Mouse (Mus musculus) kidney, adult 2 months (tissue): Measurements from ENCODE around the gene Pex3. TPM values are rescaled to one million over a fixed set of nuclear protein-coding genes. Genes with fewer than 3 reads are reported as not detected.

Experiments used
- DNase-seq: peaks from one replicate; pipeline ENCODE4 v3.0.0; 2021
- H3K27ac ChIP-seq: fragments of 200-500 bp; 2 replicates; pipeline ENCODE4 v1.5.1; 2012; ENCODE audit warnings: low read depth, low read length, control low read depth, inconsistent platforms; ENCODE audit not compliant: insufficient read depth
- H3K27me3 ChIP-seq: fragments of 200-500 bp; replicated peaks from 2 replicates; pipeline ENCODE4 v1.6.1; 2012; ENCODE audit warnings: mild to moderate bottlenecking, moderate library complexity, low read length, inconsistent platforms; ENCODE audit not compliant: control insufficient read depth, insufficient read depth
- H3K36me3 ChIP-seq: fragments of 200-500 bp; 2 replicates; pipeline ENCODE4 v1.6.1; 2012; ENCODE audit warnings: mild to moderate bottlenecking, moderate library complexity, low read length, inconsistent platforms; ENCODE audit not compliant: control insufficient read depth, insufficient read depth
- H3K4me1 ChIP-seq: fragments of 200-500 bp; 2 replicates; pipeline ENCODE4 v1.6.1; 2011; ENCODE audit warnings: low read length; ENCODE audit not compliant: control insufficient read depth, insufficient read depth
- H3K4me3 ChIP-seq: fragments of 200-500 bp; 2 replicates; pipeline ENCODE4 v1.5.1; 2011; ENCODE audit warnings: mild to moderate bottlenecking, low read depth, low read length, control low read depth; ENCODE audit not compliant: insufficient read depth
- CTCF ChIP-seq: fragments of 200-500 bp; conservative IDR thresholded peaks from 2 replicates; pipeline ENCODE4 v1.5.1; 2011; ENCODE audit warnings: low read depth, mild to moderate bottlenecking, control low read depth, low read length, moderate library complexity, mixed read lengths; ENCODE audit not compliant: insufficient read depth, insufficient read length
- POLR2A ChIP-seq: fragments of 200-500 bp; IDR thresholded peaks from one replicate; pipeline ENCODE4 v1.6.1; 2011; ENCODE audit warnings: low read depth, low read length, control low read depth
- WGBS: fragments of 180-500 bp; shearing (Covaris S2); methylation state at CpG from one replicate; pipeline ENCODE4 v1.1.7; 2018; 5-methylcytosine and 5-hydroxymethylcytosine counted together
- polyA plus RNA-seq: library from polyadenylated mRNA; depleted of rRNA; stranded (reverse); fragments of >200 nt; gene quantifications from 2 replicates; pipeline ENCODE4 v1.2.3, GENCODE M21; 2012; rRNA removed

Pex3 gene
- 15.6 and 17.3 TPM in 2 replicates for polyA plus RNA-seq

DNA sequence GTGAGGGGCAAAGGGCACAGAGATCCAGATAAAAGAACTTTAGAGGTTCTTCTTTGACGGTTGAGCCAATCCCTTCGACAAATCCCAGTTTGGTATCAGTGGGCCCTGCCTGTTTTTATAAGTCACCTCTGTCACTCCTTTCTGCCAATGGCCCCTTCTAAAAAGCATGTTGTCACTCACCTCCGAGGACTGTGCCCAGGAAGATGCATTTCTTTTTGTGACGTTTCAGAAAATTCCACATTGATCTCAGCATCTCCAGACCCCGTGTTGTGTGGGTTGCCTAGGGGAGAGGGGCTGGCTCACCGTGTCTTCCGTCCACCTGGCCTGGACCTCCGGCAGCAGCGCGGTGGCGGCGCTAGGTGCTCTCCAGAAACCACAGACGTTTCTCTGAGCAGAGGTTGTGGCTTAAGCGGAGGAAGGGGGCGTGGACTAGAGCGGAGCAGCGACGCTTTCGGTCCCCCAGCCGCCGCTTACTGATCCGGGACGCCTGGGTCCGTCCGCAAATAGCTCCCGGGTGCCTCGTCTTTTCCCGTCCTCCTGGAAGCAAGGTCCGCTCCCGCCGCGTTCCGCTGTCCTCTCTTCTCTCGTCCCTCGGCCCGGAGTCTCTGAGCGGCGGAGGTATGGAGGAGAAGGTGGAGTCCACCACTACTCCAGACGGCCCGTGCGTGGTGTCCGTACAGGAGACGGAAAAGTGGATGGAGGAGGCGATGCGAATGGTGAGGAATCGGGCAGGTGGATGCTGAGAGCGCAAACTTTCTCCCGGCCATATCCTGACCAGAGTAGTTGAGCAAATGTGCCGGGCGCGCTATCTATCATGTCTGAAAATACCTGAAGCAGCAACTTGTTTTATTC lies at the start of gene Pex3, which contains the start of gene Adat2:
TSS of gene Pex3 (minus strand) at position 497 of the 852 bp plus-strand sequence.
TSS of gene Adat2 (plus strand) at position 249 of the 852 bp plus-strand sequence.
- peak; percentile 92 for DNase-seq
- TF ChIP-seq POLR2A (peak; percentile 53), CTCF (no peak)
- Histone ChIP-seq H3K27me3 (no peaks in the 10 kb centered on the region), H3K27ac (peak within 1 kb of the TSS; percentile 72), H3K4me1 (no peaks in the 10 kb centered on the region; the same call in 1 of the 2 replicates), H3K36me3 (no peaks in the 10 kb centered on the region), H3K4me3 (peak within 1 kb of the TSS; percentile 99)
- WGBS = under 1% methylated on average over 51 of the region's 51 CpGs

DNA sequence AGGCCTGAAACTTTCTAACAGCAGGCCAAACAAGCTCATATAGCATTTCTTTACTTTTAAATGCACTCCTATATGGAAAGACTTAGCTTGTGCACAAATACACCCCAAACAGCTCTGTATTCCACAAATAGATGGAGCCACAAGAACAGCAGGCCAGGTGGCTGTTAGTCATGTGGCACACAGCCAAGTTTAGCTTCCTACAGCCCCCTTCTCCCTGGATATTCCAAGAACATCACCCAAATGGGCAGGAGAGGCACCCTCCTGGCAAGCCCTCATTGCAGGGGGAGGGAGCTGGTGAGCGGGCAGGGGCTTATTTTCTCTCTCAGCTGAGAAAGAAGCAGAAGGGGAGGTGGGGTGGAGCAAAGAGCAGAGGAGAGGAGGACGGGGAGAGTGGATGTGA lies 48.0 kb upstream of the Pex3 start:
- 72% methylated on average over 2 of the region's 2 CpGs for WGBS
- Histone ChIP-seq H3K27me3 (no peaks in the 10 kb centered on the region), H3K27ac (no peak overlapping the region), H3K4me3 (no peak overlapping the region), H3K4me1 (no peaks in the 10 kb centered on the region), H3K36me3 (no peaks in the 10 kb centered on the region)
- no peak for DNase-seq
- TF ChIP-seq POLR2A (no peak), CTCF (no peak)

DNA sequence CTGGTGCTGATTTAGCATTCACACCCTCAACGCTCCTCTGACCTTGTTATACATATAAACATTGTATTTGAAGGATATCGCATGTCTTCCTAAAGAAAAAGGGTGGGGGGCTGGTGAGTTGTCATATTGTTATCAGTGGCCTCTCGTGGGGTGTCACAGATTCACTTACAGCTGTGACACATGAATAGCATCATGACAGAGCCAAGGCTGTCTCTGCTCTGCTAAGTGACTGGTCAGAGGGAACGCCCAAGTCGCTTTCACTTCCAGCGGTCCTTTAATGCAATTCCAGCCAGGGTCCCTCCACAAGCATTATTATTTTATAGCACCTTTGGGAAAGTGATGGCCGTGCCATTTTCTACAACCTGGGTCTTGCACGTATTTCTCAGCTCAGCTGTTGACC lies 44.5 kb upstream of the Pex3 start:
- WGBS = 60% methylated on average over 8 of the region's 8 CpGs

DNA sequence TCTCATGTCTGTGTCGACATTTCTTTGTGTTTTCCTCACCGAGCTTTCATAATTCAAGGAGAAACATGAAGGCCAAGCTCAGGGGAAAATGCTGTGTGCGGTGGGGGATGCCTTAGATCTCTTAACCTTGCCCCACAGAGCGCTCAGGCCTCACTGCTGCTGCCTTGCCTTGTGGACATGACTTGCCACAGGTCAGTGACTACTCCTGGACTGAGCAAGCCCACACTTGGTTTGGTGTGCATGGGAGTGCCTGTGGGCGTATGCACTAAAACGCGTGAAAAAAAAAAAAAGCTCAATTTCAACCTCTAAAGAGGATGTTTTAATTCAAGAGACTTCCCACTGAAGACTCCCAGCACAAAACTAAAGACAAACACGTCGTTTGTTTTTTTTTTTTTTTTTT lies 43.9 kb upstream of the Pex3 start:
- H3K27me3 ChIP-seq = no peaks in the 10 kb centered on the region

More for the DNA sequence above, 44.5 kb upstream of the Pex3 start:
- no peaks in the 10 kb centered on the region for H3K4me1 ChIP-seq
- no peaks in the 10 kb centered on the region for H3K27me3 ChIP-seq
- no peak overlapping the region for H3K4me3 ChIP-seq
- H3K36me3 ChIP-seq = no peaks in the 10 kb centered on the region
- no peak overlapping the region for H3K27ac ChIP-seq
- no peak for TF ChIP-seq POLR2A
- TF ChIP-seq CTCF = no peak
- no peak for DNase-seq

DNA sequence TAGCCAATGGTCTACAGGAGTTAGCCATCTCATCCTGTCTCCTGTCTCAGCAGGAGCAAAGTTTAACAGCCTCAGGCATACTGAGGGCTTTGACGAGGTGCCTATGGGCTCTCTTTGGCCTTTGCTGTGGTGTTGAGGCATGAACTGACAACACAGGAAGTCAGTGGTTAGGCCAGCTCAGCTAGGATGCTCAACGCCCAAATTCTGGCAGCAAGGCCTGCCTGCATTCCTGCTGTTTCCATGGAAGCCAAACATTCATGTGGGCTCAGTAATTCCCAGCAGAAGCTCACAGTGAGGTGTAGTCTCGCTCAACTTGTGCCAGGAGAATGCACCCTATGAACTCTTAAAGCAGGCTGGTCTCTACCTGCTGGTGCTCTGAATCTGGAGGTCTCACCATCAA lies 43.1 kb upstream of the Pex3 start:
- no peak overlapping the region for H3K27ac ChIP-seq
- no peaks in the 10 kb centered on the region for H3K36me3 ChIP-seq
- no peak for DNase-seq
- no peak for TF ChIP-seq POLR2A
- no peak for TF ChIP-seq CTCF
- no peaks in the 10 kb centered on the region; the same call in 1 of the 2 replicates for H3K27me3 ChIP-seq
- H3K4me1 ChIP-seq = no peaks in the 10 kb centered on the region
- 57% methylated on average over 3 of the region's 3 CpGs for WGBS
- H3K4me3 ChIP-seq = no peak overlapping the region

More for the DNA sequence above, 43.9 kb upstream of the Pex3 start:
- DNase-seq = no peak
- Histone ChIP-seq H3K36me3 (no peaks in the 10 kb centered on the region), H3K4me3 (no peak overlapping the region), H3K27ac (no peak overlapping the region), H3K4me1 (no peaks in the 10 kb centered on the region)
- no peak for TF ChIP-seq CTCF
- no peak for TF ChIP-seq POLR2A
- WGBS = 44% methylated on average over 9 of the region's 9 CpGs

DNA sequence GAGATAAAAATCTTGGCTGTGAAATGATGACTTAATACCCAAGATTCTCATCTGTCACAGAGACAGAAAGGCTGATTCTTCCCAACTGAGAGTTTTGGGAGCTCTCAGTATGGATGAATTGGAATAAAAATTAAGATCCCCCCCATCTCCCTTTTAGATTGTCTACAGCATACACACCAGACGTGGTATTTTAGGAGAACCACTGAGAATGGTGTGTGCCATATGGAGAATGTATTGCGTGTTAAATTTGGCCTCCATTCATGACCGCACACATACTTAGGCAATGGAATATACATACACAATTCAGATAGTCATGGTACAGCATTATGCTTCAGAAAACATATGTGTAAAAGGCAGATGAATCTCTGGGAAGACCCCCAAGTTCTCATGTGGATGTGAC lies 40.6 kb upstream of the Pex3 start:
- Histone ChIP-seq H3K27me3 (no peaks in the 10 kb centered on the region; the same call in 1 of the 2 replicates), H3K36me3 (no peaks in the 10 kb centered on the region), H3K27ac (no peak overlapping the region), H3K4me3 (no peak overlapping the region), H3K4me1 (no peaks in the 10 kb centered on the region)
- TF ChIP-seq CTCF (no peak), POLR2A (no peak)
- no peak for DNase-seq
- WGBS = 88% methylated on average over 3 of the region's 3 CpGs

DNA sequence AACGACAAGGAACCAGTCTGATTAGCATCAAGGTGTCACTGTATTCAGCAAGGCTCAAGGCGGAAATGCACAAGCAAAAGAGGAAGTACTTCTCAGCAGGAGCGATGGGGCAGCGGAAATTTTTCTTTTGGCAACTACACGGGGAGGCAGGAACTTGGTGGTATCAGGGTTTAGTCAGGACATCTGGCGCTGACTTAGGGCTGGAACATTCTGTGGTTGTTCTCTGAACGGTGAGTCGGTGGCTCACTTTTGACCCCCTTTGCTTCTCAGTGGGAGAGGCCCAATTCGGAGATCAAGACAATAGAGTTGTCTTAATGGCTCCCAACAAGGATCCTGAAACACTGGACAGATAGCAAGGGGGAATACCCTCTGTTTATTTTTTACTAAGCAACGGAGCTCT lies 39.3 kb upstream of the Pex3 start:
- Histone ChIP-seq H3K36me3 (no peaks in the 10 kb centered on the region), H3K4me1 (no peaks in the 10 kb centered on the region), H3K27ac (no peak overlapping the region), H3K4me3 (no peak overlapping the region), H3K27me3 (no peaks in the 10 kb centered on the region; the same call in 1 of the 2 replicates)
- TF ChIP-seq POLR2A (no peak), CTCF (no peak)
- no peak for DNase-seq
- 94% methylated on average over 10 of the region's 10 CpGs for WGBS
